Mouse (Mus musculus) kidney, embryonic 15.5 days (tissue): ENCODE results near the gene Baiap2l1. TPM values are rescaled to one million over a fixed set of nuclear protein-coding genes. Genes with fewer than 3 reads are reported as not detected.
"Not testable (repeated sequence)": the region's sequence is repeated elsewhere in the genome, so short reads cannot be mapped to it uniquely, and the experiment has no call there.

Source experiments
- ATAC-seq: fragments of 200-750 bp; cut with Nextera tagmentation; replicated peaks from 2 replicates; pipeline ENCODE4 v1.8.0; 2017; ENCODE audit warnings: moderate TSS enrichment; ENCODE audit not compliant: low FRiP score
- H3K27ac ChIP-seq: fragments of 300-500 bp; sonication (generic); 2 replicates; pipeline ENCODE4 v1.5.1; 2015; ENCODE audit warnings: mild to moderate bottlenecking, inconsistent platforms
- H3K27me3 ChIP-seq: fragments of 300-500 bp; sonication (generic); 2 replicates; pipeline ENCODE4 v1.6.1; 2015; ENCODE audit warnings: inconsistent platforms
- H3K36me3 ChIP-seq: fragments of 300-500 bp; sonication (generic); 2 replicates; pipeline ENCODE4 v1.6.1; 2015; ENCODE audit warnings: inconsistent platforms
- H3K4me1 ChIP-seq: fragments of 300-500 bp; sonication (generic); 2 replicates; pipeline ENCODE4 v1.6.1; 2015; ENCODE audit warnings: inconsistent platforms
- H3K4me2 ChIP-seq: fragments of 300-500 bp; sonication (generic); 2 replicates; pipeline ENCODE4 v1.6.1; 2015; ENCODE audit warnings: moderate library complexity, mild to moderate bottlenecking, inconsistent platforms
- H3K4me3 ChIP-seq: fragments of 300-500 bp; sonication (generic); replicated peaks from 2 replicates; pipeline ENCODE4 v1.5.1; 2015; ENCODE audit warnings: mild to moderate bottlenecking, inconsistent platforms
- H3K9ac ChIP-seq: fragments of 300-500 bp; sonication (generic); 2 replicates; pipeline ENCODE4 v1.6.1; 2015; ENCODE audit warnings: mild to moderate bottlenecking, inconsistent platforms
- H3K9me3 ChIP-seq: fragments of 300-500 bp; sonication (generic); replicated peaks from 2 replicates; pipeline ENCODE4 v1.6.1; 2016; ENCODE audit warnings: inconsistent platforms
- WGBS: fragments of 180-500 bp; shearing (Covaris S2); methylation state at CpG from one replicate; pipeline ENCODE4 v1.1.7; 2015; ENCODE audit warnings: mixed read lengths; 5-methylcytosine and 5-hydroxymethylcytosine counted together
- polyA plus RNA-seq: library from polyadenylated mRNA; unstranded; fragments of >200 nt; fragmentation: Nextera tagmentation; extraction: Ambion mirVana; gene quantifications from 2 replicates; pipeline ENCODE4 v1.2.1, GENCODE M21; 2015

Baiap2l1 gene
- polyA plus RNA-seq, 1 experiment from 2014 or later: 14.8 TPM

DNA sequence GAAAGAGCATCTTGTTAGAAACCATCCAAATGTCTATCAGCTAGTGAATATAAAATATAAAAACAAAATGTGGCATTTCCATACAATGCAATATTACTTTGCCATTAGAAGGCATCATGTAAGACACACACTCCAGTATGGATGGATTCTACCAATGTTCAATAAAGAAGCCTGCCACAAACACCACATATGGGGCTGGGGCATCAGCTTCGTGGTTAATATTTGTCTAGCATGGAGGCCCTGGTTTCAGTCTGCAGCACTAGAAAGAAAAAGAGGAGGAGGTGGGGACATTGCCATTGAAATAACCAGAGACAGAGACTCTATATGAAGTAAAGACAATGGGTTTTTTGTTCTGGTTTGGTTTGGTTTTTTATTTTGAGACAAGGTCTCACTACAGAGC is 19.1 kb downstream of the Baiap2l1 start:
- Histone ChIP-seq H3K27me3 (no peaks in the 10 kb centered on the region), H3K4me2 (no peak overlapping the region), H3K4me1 (peaks cover 11% of the 10 kb centered on the region; the same call in 1 of the 2 replicates), H3K36me3 (no peaks in the 10 kb centered on the region), H3K9me3 (no peaks in the 10 kb centered on the region), H3K27ac (peak overlapping the region; percentile 66; the same call in 1 of the 2 replicates), H3K4me3 (no peak overlapping the region), H3K9ac (no peak overlapping the region)
- 44% methylated on average over 1 of the region's 1 CpGs for WGBS
- no peak for ATAC-seq

DNA sequence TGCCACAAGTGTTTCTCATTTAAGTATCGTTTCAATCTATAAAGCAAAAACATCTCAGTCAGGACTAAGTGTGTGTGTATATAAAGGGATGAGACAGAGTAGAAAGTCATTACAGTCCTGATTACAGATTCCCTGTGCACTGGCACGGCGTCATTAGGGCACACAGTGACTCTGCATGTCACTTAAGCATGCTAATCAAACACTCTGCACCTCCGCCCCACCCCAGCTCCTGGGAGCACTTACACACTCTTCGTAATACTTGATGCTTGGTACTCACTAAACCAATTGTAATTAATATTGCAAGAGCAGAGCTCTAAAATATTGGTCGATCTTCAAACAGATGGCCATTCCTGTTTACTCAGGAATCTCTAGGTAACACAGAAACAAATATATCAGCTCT is 22.6 kb downstream of the Baiap2l1 start:
- WGBS: 80% methylated on average over 6 of the region's 6 CpGs
- H3K27ac ChIP-seq, H3K9ac ChIP-seq, H3K36me3 ChIP-seq, H3K27me3 ChIP-seq, H3K4me3 ChIP-seq, ATAC-seq, H3K9me3 ChIP-seq, H3K4me2 ChIP-seq, H3K4me1 ChIP-seq: not testable (repeated sequence)

DNA sequence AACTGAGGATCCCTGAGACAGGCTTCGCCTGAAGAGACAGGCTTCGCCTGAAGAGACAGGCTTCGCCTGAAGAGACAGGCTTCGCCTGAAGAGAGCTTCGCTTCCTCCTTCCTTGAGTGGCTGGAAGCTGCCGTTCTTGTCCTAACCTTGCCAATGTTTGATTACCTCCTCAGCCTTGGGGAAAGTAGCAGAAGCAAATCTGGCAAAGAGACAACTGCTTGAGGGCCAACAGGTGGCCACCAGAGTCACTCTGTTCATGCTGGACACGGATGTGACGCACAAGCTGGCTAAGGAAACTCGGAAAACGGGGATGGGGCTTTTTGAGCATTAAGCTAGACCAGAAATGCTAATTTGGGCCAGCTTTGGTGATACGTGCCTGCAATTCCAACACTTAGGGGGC is 23.9 kb downstream of the Baiap2l1 start:
- Histone ChIP-seq H3K9ac (no peak overlapping the region), H3K36me3 (no peaks in the 10 kb centered on the region), H3K4me3 (no peak overlapping the region), H3K27ac (no peak overlapping the region), H3K4me1 (peaks cover 6% of the 10 kb centered on the region; the same call in 1 of the 2 replicates), H3K4me2 (no peak overlapping the region), H3K9me3 (no peaks in the 10 kb centered on the region), H3K27me3 (no peaks in the 10 kb centered on the region)
- 84% methylated on average over 11 of the region's 11 CpGs for WGBS
- no peak for ATAC-seq

DNA sequence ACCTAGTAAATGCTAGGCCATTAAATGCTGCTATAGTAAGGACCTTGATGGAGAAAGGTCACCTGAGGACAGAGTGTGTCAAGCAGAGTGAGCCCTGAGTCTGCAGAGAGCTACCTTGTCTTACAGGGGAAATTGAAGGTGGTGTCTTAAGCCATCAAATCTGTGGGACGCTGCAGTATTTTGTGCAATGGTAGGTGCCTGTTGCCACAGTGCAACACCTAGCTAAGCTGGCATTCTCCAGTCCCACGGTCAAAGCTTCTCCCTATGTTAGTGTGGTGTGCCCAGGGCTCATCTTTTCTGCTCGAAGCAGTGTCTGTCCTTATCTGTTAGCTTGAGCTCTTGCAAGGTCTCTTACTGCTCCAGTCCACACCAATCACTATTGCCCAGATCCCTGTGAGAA is 35.2 kb downstream of the Baiap2l1 start:
- Histone ChIP-seq H3K27me3 (no peaks in the 10 kb centered on the region), H3K4me3 (no peak overlapping the region), H3K4me1 (peaks cover 17% of the 10 kb centered on the region), H3K9ac (no peak overlapping the region), H3K9me3 (no peaks in the 10 kb centered on the region), H3K27ac (no peak overlapping the region), H3K4me2 (no peak overlapping the region), H3K36me3 (no peaks in the 10 kb centered on the region)
- 84% methylated on average over 3 of the region's 3 CpGs for WGBS
- no peak for ATAC-seq

DNA sequence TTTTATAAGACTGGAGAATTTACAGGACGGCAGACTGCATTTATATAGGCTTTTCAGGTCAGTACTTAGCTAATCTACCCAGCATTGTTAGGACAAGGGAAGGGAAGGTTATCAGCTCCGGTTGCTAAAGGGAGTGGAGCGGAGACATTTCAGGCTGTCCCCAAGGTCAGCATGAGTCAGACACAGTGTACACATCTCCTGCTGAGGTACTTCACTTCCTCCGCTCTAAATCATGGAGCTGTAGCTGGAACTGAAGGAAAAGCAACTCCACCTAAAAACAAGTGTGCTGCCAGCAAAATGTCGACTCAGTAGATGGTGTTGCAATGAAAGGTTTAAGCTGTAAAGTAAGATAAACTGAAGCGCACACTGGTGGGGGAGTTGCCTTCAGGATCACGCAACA is 36.2 kb downstream of the Baiap2l1 start:
- no peak overlapping the region for H3K4me3 ChIP-seq
- no peak overlapping the region for H3K4me2 ChIP-seq
- no peaks in the 10 kb centered on the region for H3K9me3 ChIP-seq
- no peaks in the 10 kb centered on the region for H3K36me3 ChIP-seq
- peaks cover 22% of the 10 kb centered on the region for H3K4me1 ChIP-seq
- no peaks in the 10 kb centered on the region for H3K27me3 ChIP-seq
- H3K27ac ChIP-seq: no peak overlapping the region
- WGBS: 23% methylated on average over 7 of the region's 7 CpGs
- no peak overlapping the region for H3K9ac ChIP-seq
- 0 out of 2 replicates have a peak, but pooled peaks have one; percentile 43 for ATAC-seq

DNA sequence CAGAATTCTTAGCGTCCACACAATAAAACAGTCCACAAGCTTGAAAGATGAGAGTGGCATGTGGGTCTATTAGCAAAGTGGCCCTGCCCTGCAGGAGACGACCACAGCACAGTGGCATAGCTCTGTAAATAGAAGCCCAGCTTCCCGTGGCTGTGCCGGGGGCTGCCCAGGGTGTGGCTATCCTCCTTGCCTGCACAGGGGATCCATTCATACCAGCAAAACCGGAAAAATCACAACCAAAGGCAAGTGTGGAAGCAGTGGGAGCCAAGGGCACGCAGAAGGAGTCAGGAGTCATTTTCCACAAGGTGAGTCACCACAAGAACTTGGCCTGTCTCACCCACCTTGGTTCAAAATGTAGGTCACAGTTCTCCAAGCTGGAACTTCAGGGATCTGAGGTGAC is 39.6 kb downstream of the Baiap2l1 start:
- peaks cover 44% of the 10 kb centered on the region for H3K4me1 ChIP-seq
- ATAC-seq: no peak
- WGBS: 40% methylated on average over 6 of the region's 6 CpGs
- no peaks in the 10 kb centered on the region for H3K36me3 ChIP-seq
- no peaks in the 10 kb centered on the region for H3K9me3 ChIP-seq
- H3K4me2 ChIP-seq: no peak overlapping the region
- H3K27me3 ChIP-seq: no peaks in the 10 kb centered on the region
- H3K9ac ChIP-seq: no peak overlapping the region
- H3K27ac ChIP-seq: peak overlapping the region; percentile 61
- H3K4me3 ChIP-seq: no peak overlapping the region

DNA sequence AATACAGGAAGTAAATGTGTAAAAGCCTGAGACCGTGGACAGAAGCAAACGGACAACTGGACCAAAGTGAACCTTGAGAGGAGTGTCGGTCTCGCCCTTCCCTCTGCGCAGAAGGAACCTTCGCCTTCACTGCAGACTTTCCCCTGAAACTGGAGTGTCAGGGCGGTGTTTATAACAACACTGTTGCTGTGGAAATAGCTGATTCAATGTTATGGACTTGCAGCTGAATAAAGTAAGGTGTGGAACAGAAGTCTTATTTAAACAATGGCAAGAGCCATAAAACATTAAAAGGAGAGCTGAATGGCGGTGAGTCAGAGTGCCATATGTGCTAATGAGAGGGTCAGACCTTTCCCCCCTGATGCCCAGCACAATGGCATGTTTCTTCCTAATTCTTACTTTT is 40.5 kb downstream of the Baiap2l1 start:
- Histone ChIP-seq H3K27ac (peak overlapping the region; percentile 61; the same call in 1 of the 2 replicates), H3K9ac (no peak overlapping the region), H3K36me3 (no peaks in the 10 kb centered on the region), H3K9me3 (no peaks in the 10 kb centered on the region), H3K27me3 (no peaks in the 10 kb centered on the region), H3K4me3 (no peak overlapping the region), H3K4me2 (no peak overlapping the region), H3K4me1 (peaks cover 46% of the 10 kb centered on the region)
- no peak for ATAC-seq
- 62% methylated on average over 8 of the region's 8 CpGs for WGBS

DNA sequence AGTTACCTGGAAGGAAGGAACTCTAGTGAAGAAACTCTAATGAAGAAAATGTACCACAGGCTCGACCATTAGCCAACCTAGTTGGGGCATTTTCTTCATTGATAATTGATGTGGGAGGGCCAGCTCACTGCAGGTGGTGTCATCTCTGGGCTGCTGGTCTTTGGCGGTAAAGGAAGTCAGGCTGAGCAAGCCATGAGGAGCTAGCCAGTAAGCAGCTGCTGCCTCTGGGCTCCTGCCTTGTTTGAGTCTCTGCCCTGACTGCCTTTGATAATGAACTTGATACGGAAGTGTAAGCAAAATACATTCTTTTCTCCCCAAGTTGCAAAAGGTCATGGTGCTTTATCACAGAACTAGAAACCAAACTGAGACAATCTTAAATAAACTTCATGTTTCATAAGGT is 41.5 kb downstream of the Baiap2l1 start:
- H3K4me1 ChIP-seq: peaks cover 41% of the 10 kb centered on the region
- H3K4me2 ChIP-seq: no peak overlapping the region
- no peaks in the 10 kb centered on the region for H3K36me3 ChIP-seq
- H3K9ac ChIP-seq: no peak overlapping the region
- no peak for ATAC-seq
- H3K27ac ChIP-seq: no peak overlapping the region
- H3K9me3 ChIP-seq: no peaks in the 10 kb centered on the region
- no peak overlapping the region for H3K4me3 ChIP-seq
- no peaks in the 10 kb centered on the region for H3K27me3 ChIP-seq
- 73% methylated on average over 3 of the region's 3 CpGs for WGBS

DNA sequence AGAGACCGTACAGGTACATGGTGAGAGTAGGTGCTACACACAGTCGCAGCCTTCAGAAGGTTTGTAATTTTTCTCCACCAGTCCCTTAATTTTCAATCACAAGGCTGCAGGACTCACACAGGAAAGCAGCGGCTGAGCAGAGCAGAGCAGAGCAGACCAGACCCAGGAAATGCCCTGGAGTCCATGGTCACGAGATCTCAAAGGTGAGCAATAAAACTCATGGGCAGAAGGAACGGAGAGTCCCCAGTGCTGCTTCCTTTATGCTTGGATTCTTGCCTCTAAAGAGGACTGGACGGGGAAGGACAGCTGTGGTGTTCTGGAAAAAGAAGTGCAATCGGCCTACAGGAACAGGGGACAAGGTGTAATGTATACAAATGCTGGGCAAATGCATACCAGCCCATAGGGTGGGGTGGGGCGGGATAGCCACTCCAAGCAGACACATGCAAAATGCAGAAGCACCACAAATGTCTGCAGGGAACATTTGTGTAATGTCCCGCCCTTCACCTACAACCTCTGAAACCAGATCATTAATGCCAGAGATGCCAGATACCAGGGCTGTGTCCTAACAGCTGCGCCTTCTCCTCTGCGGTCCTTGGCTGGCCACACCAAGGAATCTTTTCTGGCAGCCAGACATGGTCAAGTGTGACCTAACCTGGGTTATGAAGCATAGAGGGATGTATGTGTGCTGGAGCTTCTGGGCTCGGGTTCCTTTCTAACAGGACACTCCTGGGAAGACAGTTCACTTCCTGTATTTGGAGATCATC is 43.0 kb downstream of the Baiap2l1 start:
- H3K9me3 ChIP-seq: no peaks in the 10 kb centered on the region
- 73% methylated on average over 12 of the region's 12 CpGs for WGBS
- ATAC-seq: peak; percentile 20; the same call in 1 of the 2 replicates
- no peak overlapping the region for H3K4me2 ChIP-seq
- H3K27me3 ChIP-seq: no peaks in the 10 kb centered on the region
- H3K9ac ChIP-seq: no peak overlapping the region
- H3K4me1 ChIP-seq: peaks cover 39% of the 10 kb centered on the region
- H3K36me3 ChIP-seq: no peaks in the 10 kb centered on the region
- H3K4me3 ChIP-seq: no peak overlapping the region
- H3K27ac ChIP-seq: peak overlapping the region; percentile 57; the same call in 1 of the 2 replicates

DNA sequence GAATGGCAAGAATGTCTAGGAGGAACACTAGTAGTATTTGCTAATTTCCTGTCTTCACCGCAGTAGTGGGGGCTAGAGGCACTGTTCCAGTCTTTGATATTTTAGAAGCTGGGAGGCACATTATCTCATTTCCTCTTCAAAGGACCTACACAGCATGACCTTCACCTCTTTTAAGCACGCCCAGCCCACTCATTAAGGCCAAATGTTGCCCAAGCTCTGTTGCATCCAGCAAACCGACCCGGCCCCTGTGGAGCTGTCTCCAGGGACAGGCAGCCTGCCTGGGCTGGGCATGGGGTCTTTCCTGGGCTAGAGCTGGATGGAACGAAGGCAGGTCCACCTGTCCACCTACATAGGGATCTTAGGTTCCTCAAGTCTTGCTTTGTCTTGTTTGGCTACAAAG is 44.6 kb downstream of the Baiap2l1 start:
- H3K27me3 ChIP-seq: no peaks in the 10 kb centered on the region
- H3K36me3 ChIP-seq: no peaks in the 10 kb centered on the region
- H3K4me2 ChIP-seq: no peak overlapping the region
- peak; percentile 69 for ATAC-seq
- H3K4me1 ChIP-seq: peaks cover 34% of the 10 kb centered on the region
- H3K9me3 ChIP-seq: no peaks in the 10 kb centered on the region
- H3K4me3 ChIP-seq: no peak overlapping the region
- H3K9ac ChIP-seq: no peak overlapping the region
- WGBS: 4% methylated on average over 5 of the region's 5 CpGs
- peak overlapping the region; percentile 57 for H3K27ac ChIP-seq

DNA sequence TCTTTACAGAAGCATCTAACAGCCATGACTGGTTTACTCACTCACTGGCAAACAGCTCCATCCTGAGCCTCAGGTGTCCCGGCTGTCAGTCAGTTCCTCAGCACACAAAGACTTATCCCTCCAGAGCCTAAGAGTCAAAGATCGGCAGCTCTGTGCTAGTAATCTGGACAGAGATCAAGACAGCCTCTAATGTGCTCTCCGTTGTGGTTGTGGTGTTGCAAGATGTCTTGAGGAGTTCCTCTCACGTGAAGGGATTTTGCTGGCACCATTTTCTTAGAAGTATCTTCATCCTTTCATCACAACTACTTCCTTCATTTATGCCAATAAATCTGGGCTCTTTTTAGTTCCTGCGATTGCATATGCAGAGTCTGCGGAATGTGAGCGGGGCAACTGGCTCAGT is 45.7 kb downstream of the Baiap2l1 start:
- ATAC-seq: no peak
- Histone ChIP-seq H3K27ac (no peak overlapping the region), H3K9ac (no peak overlapping the region), H3K4me2 (no peak overlapping the region), H3K9me3 (no peaks in the 10 kb centered on the region), H3K36me3 (no peaks in the 10 kb centered on the region), H3K4me1 (peaks cover 24% of the 10 kb centered on the region), H3K4me3 (no peak overlapping the region), H3K27me3 (no peaks in the 10 kb centered on the region)
- 81% methylated on average over 7 of the region's 7 CpGs for WGBS

DNA sequence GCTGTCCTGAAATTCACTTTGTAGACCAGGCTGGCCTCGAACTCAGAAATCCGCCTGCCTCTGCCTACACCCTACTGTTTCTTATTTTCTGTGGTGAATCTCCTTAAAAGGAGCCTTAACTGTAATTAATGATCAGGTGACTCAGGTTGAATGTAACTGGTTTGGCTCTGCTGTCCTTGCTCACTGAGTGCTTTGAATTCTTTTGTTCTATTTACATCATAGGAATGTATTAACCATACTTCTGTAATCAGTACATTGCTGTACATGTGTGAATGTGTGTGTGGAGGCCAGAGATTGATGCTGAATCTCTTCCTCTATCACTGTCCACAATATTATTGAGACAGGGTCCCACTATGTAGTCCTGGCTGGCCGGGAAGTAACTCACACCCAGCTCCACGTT is 49.0 kb downstream of the Baiap2l1 start:
- Histone ChIP-seq H3K9me3 (no peaks in the 10 kb centered on the region), H3K4me3 (no peak overlapping the region), H3K36me3 (no peaks in the 10 kb centered on the region), H3K27ac (no peak overlapping the region), H3K27me3 (no peaks in the 10 kb centered on the region), H3K9ac (no peak overlapping the region), H3K4me1 (peaks cover 8% of the 10 kb centered on the region), H3K4me2 (no peak overlapping the region)
- 74% methylated on average over 4 of the region's 4 CpGs for WGBS
- ATAC-seq: no peak

DNA sequence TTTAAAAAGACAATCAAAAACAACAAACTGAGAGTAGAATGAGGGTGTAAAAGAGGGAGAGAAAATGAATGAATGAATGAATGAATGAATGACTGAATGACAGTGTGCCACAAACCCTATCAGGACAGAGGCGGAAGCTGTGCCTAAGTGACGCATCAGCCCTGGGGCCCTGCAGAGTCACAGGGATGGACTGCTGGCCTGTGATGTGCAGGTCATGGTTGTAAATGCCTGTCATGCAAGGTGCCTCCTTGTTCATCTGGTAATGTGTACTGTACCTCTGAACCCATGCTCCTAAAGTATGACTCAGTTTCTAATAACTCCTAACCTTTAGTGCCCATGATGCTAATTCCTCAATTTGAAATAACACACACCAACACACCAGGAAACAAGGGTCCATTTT is 54.8 kb downstream of the Baiap2l1 start:
- ATAC-seq: no peak
- Histone ChIP-seq H3K27me3 (no peaks in the 10 kb centered on the region), H3K9ac (no peak overlapping the region), H3K27ac (no peak overlapping the region), H3K36me3 (no peaks in the 10 kb centered on the region), H3K9me3 (no peaks in the 10 kb centered on the region), H3K4me2 (no peak overlapping the region), H3K4me1 (no peaks in the 10 kb centered on the region), H3K4me3 (no peak overlapping the region)
- 80% methylated on average over 2 of the region's 2 CpGs for WGBS
